Mouse (Mus musculus) heart, adult 11 months (tissue): ENCODE data around the gene Mmab.
A peak's percentile ranks its signal among the peaks of the same experiment; 100 is the strongest.

Source experiments
- DNase-seq: peaks from one replicate; pipeline ENCODE4 v3.0.0; 2022

The Mmab gene

GRCm38 (mm10) chr5:114443566-114444367 lies at the start of gene Mmab, which contains the start of gene Mvk:
Gene Mmab (minus strand): TSS chr5:114444060.
Gene Mvk (plus strand): TSS chr5:114444269.
- DNase-seq, result peak; percentile 100

GRCm38 (mm10) chr5:114490241-114490640 lies 46.4 kb upstream of the Mmab start:
- DNase-seq, result no peak

- DNase-seq, result no peak
These were observed 45.7 kb upstream of the Mmab start for GRCm38 (mm10) chr5:114489570-114489969.

GRCm38 (mm10) chr5:114485685-114486084 lies 41.8 kb upstream of the Mmab start:
- no peak for DNase-seq

- no peak for DNase-seq
These were observed 38.7 kb upstream of the Mmab start for GRCm38 (mm10) chr5:114482587-114483011.

- no peak for DNase-seq
These were observed 34.4 kb upstream of the Mmab start for GRCm38 (mm10) chr5:114478267-114478666.

- peak; percentile 79 for DNase-seq
These were observed 31.1 kb upstream of the Mmab start for GRCm38 (mm10) chr5:114474741-114475491.

GRCm38 (mm10) chr5:114470359-114470758 lies 26.5 kb upstream of the Mmab start:
- DNase-seq, result no peak

GRCm38 (mm10) chr5:114468007-114468406 lies 24.1 kb upstream of the Mmab start:
- DNase-seq, result peak; percentile 86

GRCm38 (mm10) chr5:114467430-114467829 lies 23.6 kb upstream of the Mmab start:
- peak; percentile 97 for DNase-seq

- peak; percentile 87 for DNase-seq
These were observed 23.2 kb upstream of the Mmab start for GRCm38 (mm10) chr5:114467019-114467418.

- DNase-seq, result peak; percentile 76
These were observed 21.8 kb upstream of the Mmab start for GRCm38 (mm10) chr5:114465641-114466040.

GRCm38 (mm10) chr5:114464561-114464960 lies 20.7 kb upstream of the Mmab start:
- DNase-seq, result no peak

GRCm38 (mm10) chr5:114462067-114463040 lies 18.5 kb upstream of the Mmab start:
- peak; percentile 96 for DNase-seq

- DNase-seq, result peak; percentile 97
These were observed 17.4 kb upstream of the Mmab start for GRCm38 (mm10) chr5:114461238-114461637.

- DNase-seq, result peak; percentile 84
These were observed 13.2 kb upstream of the Mmab start for GRCm38 (mm10) chr5:114456995-114457605.

- DNase-seq, result no peak
These were observed 12.4 kb upstream of the Mmab start for GRCm38 (mm10) chr5:114456287-114456686.

- no peak for DNase-seq
These were observed 5.2 kb upstream of the Mmab start for GRCm38 (mm10) chr5:114449011-114449410.

- no peak for DNase-seq
These were observed 470 bp upstream of the Mmab start for GRCm38 (mm10) chr5:114444368-114444692.

GRCm38 (mm10) chr5:114435588-114435987 lies 8.3 kb downstream of the Mmab start:
- DNase-seq, result no peak

GRCm38 (mm10) chr5:114434359-114434758 lies 9.5 kb downstream of the Mmab start:
- DNase-seq, result peak; percentile 92

GRCm38 (mm10) chr5:114429781-114430180 lies 14.1 kb downstream of the Mmab start:
- no peak for DNase-seq
